Mouse (Mus musculus) adrenal gland, adult (tissue): Measurements from ENCODE around the gene Cd59b.

Source experiments
- DNase-seq, 2 experiments: peaks; one replicate each; pipeline ENCODE4 v3.0.0; 2022 to 2023; ENCODE audit warnings: low spot score in 1 of 2; ENCODE audit not compliant: inconsistent age in 2 of 2

Gene Cd59b

GRCm38 (mm10) chr2:104069704-104070185, at the start of gene Cd59b:
TSS of gene Cd59b (plus strand) at chr2:104069849.
- peak; percentile 68 to 86 for DNase-seq

- DNase-seq = no peak
Observed at GRCm38 (mm10) chr2:104023096-104023495, 46.6 kb upstream of the Cd59b start.

GRCm38 (mm10) chr2:104024656-104025055, 45.0 kb upstream of the Cd59b start:
- no peak for DNase-seq

- peak; percentile 92 to 98 for DNase-seq
Observed at GRCm38 (mm10) chr2:104027458-104028138, 42.1 kb upstream of the Cd59b start, which contains the start of gene Fbxo3. TSS of gene Fbxo3 (plus strand) at chr2:104027721.

- peak in 1 of 2 experiments; percentile 80 for DNase-seq
Observed at GRCm38 (mm10) chr2:104028139-104028723, 41.4 kb upstream of the Cd59b start, which contains the start of gene 4931422A03Rik. TSS of gene 4931422A03Rik (minus strand) at chr2:104028361.

- DNase-seq = peak in 1 of 2 experiments; percentile 41
Observed at GRCm38 (mm10) chr2:104029074-104029473, 40.6 kb upstream of the Cd59b start.

GRCm38 (mm10) chr2:104030381-104030780, 39.3 kb upstream of the Cd59b start:
- DNase-seq = peak in 1 of 2 experiments; percentile 32

GRCm38 (mm10) chr2:104032056-104032455, 37.6 kb upstream of the Cd59b start:
- no peak for DNase-seq

- DNase-seq = peak; percentile 74 to 92
Observed at GRCm38 (mm10) chr2:104034832-104035472, 34.7 kb upstream of the Cd59b start.

- peak in 1 of 2 experiments; percentile 32 for DNase-seq
Observed at GRCm38 (mm10) chr2:104035595-104035994, 34.1 kb upstream of the Cd59b start.

- DNase-seq = peak in 1 of 2 experiments; percentile 48
Observed at GRCm38 (mm10) chr2:104036316-104036715, 33.3 kb upstream of the Cd59b start.

GRCm38 (mm10) chr2:104038236-104038635, 31.4 kb upstream of the Cd59b start:
- no peak for DNase-seq

GRCm38 (mm10) chr2:104041632-104042031, 28.0 kb upstream of the Cd59b start:
- DNase-seq = peak; percentile 55 to 85

GRCm38 (mm10) chr2:104042766-104043165, 26.9 kb upstream of the Cd59b start:
- DNase-seq = no peak

GRCm38 (mm10) chr2:104043624-104044478, 25.8 kb upstream of the Cd59b start:
- peak in 1 of 2 experiments; percentile 37 for DNase-seq

GRCm38 (mm10) chr2:104044479-104045080, 25.1 kb upstream of the Cd59b start:
- DNase-seq = peak in 1 of 2 experiments; percentile 64

GRCm38 (mm10) chr2:104058381-104058780, 11.3 kb upstream of the Cd59b start:
- DNase-seq = no peak

- DNase-seq = no peak
Observed at GRCm38 (mm10) chr2:104058954-104059353, 10.7 kb upstream of the Cd59b start.

- DNase-seq = no peak
Observed at GRCm38 (mm10) chr2:104059786-104060185, 9.9 kb upstream of the Cd59b start.

GRCm38 (mm10) chr2:104060996-104061395, 8.7 kb upstream of the Cd59b start:
- DNase-seq = no peak
